Mouse (Mus musculus) midbrain, embryonic 13.5 days (tissue): Measurements from ENCODE around the gene Gm17349. TPM values are rescaled to one million over a fixed set of nuclear protein-coding genes. Genes with fewer than 3 reads are reported as not detected.
"Not testable (repeated sequence)": the region's sequence is repeated elsewhere in the genome, so short reads cannot be mapped to it uniquely, and the experiment has no call there.

Experiments
- ATAC-seq: fragments of 200-750 bp; cut with Nextera tagmentation; 2 replicates; pipeline ENCODE4 v1.8.0; 2017; ENCODE audit warnings: mild to moderate bottlenecking, moderate TSS enrichment, moderate library complexity
- H3K27ac ChIP-seq: fragments of 300-500 bp; sonication (generic); 2 replicates; pipeline ENCODE4 v1.5.1; 2015; ENCODE audit warnings: inconsistent platforms, mild to moderate bottlenecking, moderate library complexity
- H3K27me3 ChIP-seq: fragments of 300-500 bp; sonication (generic); 2 replicates; pipeline ENCODE4 v1.6.1; 2015; ENCODE audit warnings: mild to moderate bottlenecking, inconsistent platforms
- H3K36me3 ChIP-seq: fragments of 300-500 bp; sonication (generic); 2 replicates; pipeline ENCODE4 v1.6.1; 2015; ENCODE audit warnings: mild to moderate bottlenecking, inconsistent platforms
- H3K4me1 ChIP-seq: fragments of 300-500 bp; sonication (generic); replicated peaks from 2 replicates; pipeline ENCODE4 v1.6.1; 2015; ENCODE audit warnings: inconsistent platforms
- H3K4me2 ChIP-seq: fragments of 300-500 bp; sonication (generic); replicated peaks from 2 replicates; pipeline ENCODE4 v1.6.1; 2015; ENCODE audit warnings: moderate library complexity, mild to moderate bottlenecking, inconsistent platforms
- H3K4me3 ChIP-seq: fragments of 300-500 bp; sonication (generic); replicated peaks from 2 replicates; pipeline ENCODE4 v1.5.1; 2015; ENCODE audit warnings: mild to moderate bottlenecking, inconsistent platforms
- H3K9ac ChIP-seq: fragments of 300-500 bp; sonication (generic); replicated peaks from 2 replicates; pipeline ENCODE4 v1.6.1; 2015; ENCODE audit warnings: mild to moderate bottlenecking, inconsistent platforms
- H3K9me3 ChIP-seq: fragments of 300-500 bp; sonication (generic); 2 replicates; pipeline ENCODE4 v1.6.1; 2016; ENCODE audit warnings: mild to moderate bottlenecking, inconsistent platforms
- WGBS: fragments of 180-500 bp; shearing (Covaris S2); methylation state at CpG from one replicate; pipeline ENCODE4 v1.1.7; 2015; 5-methylcytosine and 5-hydroxymethylcytosine counted together
- polyA plus RNA-seq: library from polyadenylated mRNA; unstranded; fragments of >200 nt; fragmentation: Nextera tagmentation; extraction: Ambion mirVana; gene quantifications from 2 replicates; pipeline ENCODE4 v1.2.1, GENCODE M21; 2015

The Gm17349 gene
- polyA plus RNA-seq: not detected in 2 replicates

- Histone ChIP-seq H3K9ac (peak within 1 kb of the TSS; percentile 98), H3K27ac (peak within 1 kb of the TSS; percentile 97), H3K9me3 (no peaks in the 10 kb centered on the region), H3K4me1 (peaks cover 32% of the 10 kb centered on the region), H3K27me3 (no peaks in the 10 kb centered on the region), H3K4me2 (peak within 1 kb of the TSS; percentile 94), H3K36me3 (peaks cover 60% of the 10 kb centered on the region), H3K4me3 (peak within 1 kb of the TSS; percentile 85)
- WGBS: 56% methylated on average over 11 of the region's 11 CpGs
- no peak for ATAC-seq
Measured at GRCm38 (mm10) chr15:99705440-99706048, at the start of gene Gm17349. Gene Gm17349 (minus strand): TSS chr15:99705490.

GRCm38 (mm10) chr15:99754204-99754603 lies 48.9 kb upstream of the Gm17349 start:
- Histone ChIP-seq H3K27me3 (no peaks in the 10 kb centered on the region), H3K4me1 (no peaks in the 10 kb centered on the region), H3K4me3 (no peak overlapping the region), H3K4me2 (no peak overlapping the region), H3K9me3 (no peaks in the 10 kb centered on the region), H3K9ac (no peak overlapping the region), H3K36me3 (0 out of 2 replicates have a peak, but pooled peaks cover 8% of the 10 kb centered on the region), H3K27ac (no peak overlapping the region)
- 88% methylated on average over 3 of the region's 3 CpGs for WGBS
- no peak for ATAC-seq

GRCm38 (mm10) chr15:99740229-99740628 lies 34.9 kb upstream of the Gm17349 start:
- H3K27ac ChIP-seq: no peak overlapping the region
- H3K9me3 ChIP-seq: no peaks in the 10 kb centered on the region
- WGBS: over 99% methylated on average over 4 of the region's 4 CpGs
- H3K27me3 ChIP-seq: no peaks in the 10 kb centered on the region
- H3K4me2 ChIP-seq: no peak overlapping the region
- H3K4me3 ChIP-seq: no peak overlapping the region
- peaks cover 93% of the 10 kb centered on the region for H3K36me3 ChIP-seq
- no peak overlapping the region for H3K9ac ChIP-seq
- ATAC-seq: no peak
- no peaks in the 10 kb centered on the region for H3K4me1 ChIP-seq

- H3K4me3 ChIP-seq: no peak overlapping the region
- H3K4me2 ChIP-seq: no peak overlapping the region
- no peaks in the 10 kb centered on the region for H3K4me1 ChIP-seq
- no peak overlapping the region for H3K9ac ChIP-seq
- ATAC-seq: no peak
- H3K36me3 ChIP-seq: peaks cover 90% of the 10 kb centered on the region
- H3K9me3 ChIP-seq: no peaks in the 10 kb centered on the region
- no peaks in the 10 kb centered on the region for H3K27me3 ChIP-seq
- H3K27ac ChIP-seq: no peak overlapping the region
- WGBS: 90% methylated on average over 11 of the region's 11 CpGs
Measured at GRCm38 (mm10) chr15:99736675-99737074, 31.4 kb upstream of the Gm17349 start.

- Histone ChIP-seq H3K9ac (no peak overlapping the region), H3K4me3 (no peak overlapping the region), H3K36me3 (peaks cover 84% of the 10 kb centered on the region), H3K27ac (no peak overlapping the region), H3K4me1 (no peaks in the 10 kb centered on the region), H3K27me3 (no peaks in the 10 kb centered on the region), H3K4me2 (no peak overlapping the region), H3K9me3 (no peaks in the 10 kb centered on the region)
- no peak for ATAC-seq
- WGBS: 91% methylated on average over 2 of the region's 2 CpGs
Measured at GRCm38 (mm10) chr15:99735631-99736030, 30.3 kb upstream of the Gm17349 start.

- H3K4me2 ChIP-seq: no peak overlapping the region
- no peak overlapping the region for H3K4me3 ChIP-seq
- H3K4me1 ChIP-seq: no peaks in the 10 kb centered on the region
- peaks cover 72% of the 10 kb centered on the region for H3K36me3 ChIP-seq
- no peaks in the 10 kb centered on the region for H3K27me3 ChIP-seq
- no peak overlapping the region for H3K27ac ChIP-seq
- no peaks in the 10 kb centered on the region for H3K9me3 ChIP-seq
- no peak overlapping the region for H3K9ac ChIP-seq
- 95% methylated on average over 5 of the region's 5 CpGs for WGBS
- no peak for ATAC-seq
Measured at GRCm38 (mm10) chr15:99733186-99733585, 27.9 kb upstream of the Gm17349 start.

GRCm38 (mm10) chr15:99731678-99732077 lies 26.4 kb upstream of the Gm17349 start:
- Histone ChIP-seq H3K27me3 (no peaks in the 10 kb centered on the region), H3K9ac (no peak overlapping the region), H3K4me3 (no peak overlapping the region), H3K36me3 (peaks cover 66% of the 10 kb centered on the region), H3K9me3 (no peaks in the 10 kb centered on the region), H3K4me1 (peaks cover 7% of the 10 kb centered on the region), H3K27ac (no peak overlapping the region), H3K4me2 (no peak overlapping the region)
- no peak for ATAC-seq
- 92% methylated on average over 3 of the region's 3 CpGs for WGBS

GRCm38 (mm10) chr15:99731167-99731566 lies 25.9 kb upstream of the Gm17349 start:
- Histone ChIP-seq H3K4me1 (peaks cover 12% of the 10 kb centered on the region), H3K27ac (no peak overlapping the region), H3K4me3 (no peak overlapping the region), H3K9me3 (no peaks in the 10 kb centered on the region), H3K9ac (no peak overlapping the region), H3K27me3 (no peaks in the 10 kb centered on the region), H3K36me3 (peaks cover 61% of the 10 kb centered on the region), H3K4me2 (no peak overlapping the region)
- 97% methylated on average over 2 of the region's 2 CpGs for WGBS
- no peak for ATAC-seq

GRCm38 (mm10) chr15:99729056-99729783 lies 23.9 kb upstream of the Gm17349 start:
- Histone ChIP-seq H3K4me2 (no peak overlapping the region), H3K36me3 (peaks cover 42% of the 10 kb centered on the region), H3K9ac (no peak overlapping the region), H3K4me3 (no peak overlapping the region), H3K27me3 (no peaks in the 10 kb centered on the region), H3K9me3 (no peaks in the 10 kb centered on the region), H3K27ac (no peak overlapping the region), H3K4me1 (peaks cover 23% of the 10 kb centered on the region)
- 94% methylated on average over 3 of the region's 4 CpGs for WGBS
- no peak for ATAC-seq

- peaks cover 34% of the 10 kb centered on the region for H3K4me1 ChIP-seq
- peaks cover 43% of the 10 kb centered on the region for H3K36me3 ChIP-seq
- no peaks in the 10 kb centered on the region for H3K27me3 ChIP-seq
- no peak overlapping the region for H3K27ac ChIP-seq
- no peak overlapping the region for H3K4me2 ChIP-seq
- no peaks in the 10 kb centered on the region for H3K9me3 ChIP-seq
- ATAC-seq: no peak
- no peak overlapping the region for H3K4me3 ChIP-seq
- WGBS: 94% methylated on average over 5 of the region's 5 CpGs
- no peak overlapping the region for H3K9ac ChIP-seq
Measured at GRCm38 (mm10) chr15:99728211-99728610, 22.9 kb upstream of the Gm17349 start.

- no peak overlapping the region for H3K9ac ChIP-seq
- peaks cover 38% of the 10 kb centered on the region for H3K4me1 ChIP-seq
- H3K27ac ChIP-seq: no peak overlapping the region
- H3K9me3 ChIP-seq: no peaks in the 10 kb centered on the region
- peaks cover 44% of the 10 kb centered on the region for H3K36me3 ChIP-seq
- no peaks in the 10 kb centered on the region for H3K27me3 ChIP-seq
- H3K4me3 ChIP-seq: no peak overlapping the region
- no peak for ATAC-seq
- no peak overlapping the region for H3K4me2 ChIP-seq
- WGBS: 95% methylated on average over 12 of the region's 12 CpGs
Measured at GRCm38 (mm10) chr15:99727525-99727924, 22.2 kb upstream of the Gm17349 start.

- H3K4me1 ChIP-seq: peaks cover 38% of the 10 kb centered on the region
- H3K9me3 ChIP-seq, ATAC-seq, H3K4me3 ChIP-seq, H3K27me3 ChIP-seq, H3K9ac ChIP-seq, H3K27ac ChIP-seq: not testable (repeated sequence)
- WGBS: 98% methylated on average over 4 of the region's 5 CpGs
- peaks cover 44% of the 10 kb centered on the region for H3K36me3 ChIP-seq
- peak overlapping the region; percentile 90; the same call in 1 of the 2 replicates for H3K4me2 ChIP-seq
Measured at GRCm38 (mm10) chr15:99727039-99727438, 21.7 kb upstream of the Gm17349 start.
